Mouse (Mus musculus) B cell, adult 67 days (primary cell): Measurements from ENCODE around the gene Sh3pxd2a. TPM values are rescaled to one million over a fixed set of nuclear protein-coding genes. Genes with fewer than 3 reads are reported as not detected.

Experiments used
- total RNA-seq, 2 experiments: library from RNA; stranded (reverse); gene quantifications; 4 replicates each; pipeline ENCODE4 v1.2.4; 2023

Sh3pxd2a gene
- 10 to 100 TPM; 79.0 to 81.9 TPM for total RNA-seq

GRCm38 (mm10) chr19:47464304-47465241, at the start of gene Sh3pxd2a:
Gene Sh3pxd2a (minus strand): TSS chr19:47464401.

Other genes starting within 250 kb of the Sh3pxd2a start
- 10 to 100 TPM; 20.4 to 24.5 TPM for gene Stn1, start 73.1 kb upstream of the Sh3pxd2a start, total RNA-seq
- gene Slk, start 115.3 kb upstream of the Sh3pxd2a start, total RNA-seq, result 10 to 100 TPM; 38.7 to 44.5 TPM
- not detected for gene Col17a1, start 227.7 kb upstream of the Sh3pxd2a start, total RNA-seq